Mouse (Mus musculus) cerebellum, adult 2 months (tissue): ENCODE measurements around the gene Fam214b.

Experiments
- CTCF ChIP-seq: fragments of 200-500 bp; IDR thresholded peaks from 2 replicates; pipeline ENCODE4 v1.5.1; 2011; ENCODE audit warnings: low read depth, mild to moderate bottlenecking, control low read depth, low read length, moderate library complexity, borderline replicate concordance; ENCODE audit not compliant: insufficient read depth
- POLR2A ChIP-seq: fragments of 200-500 bp; IDR thresholded peaks from 2 replicates; pipeline ENCODE4 v1.6.1; 2011; ENCODE audit warnings: low read length, control low read depth, borderline replicate concordance; ENCODE audit not compliant: insufficient read depth

DNA sequence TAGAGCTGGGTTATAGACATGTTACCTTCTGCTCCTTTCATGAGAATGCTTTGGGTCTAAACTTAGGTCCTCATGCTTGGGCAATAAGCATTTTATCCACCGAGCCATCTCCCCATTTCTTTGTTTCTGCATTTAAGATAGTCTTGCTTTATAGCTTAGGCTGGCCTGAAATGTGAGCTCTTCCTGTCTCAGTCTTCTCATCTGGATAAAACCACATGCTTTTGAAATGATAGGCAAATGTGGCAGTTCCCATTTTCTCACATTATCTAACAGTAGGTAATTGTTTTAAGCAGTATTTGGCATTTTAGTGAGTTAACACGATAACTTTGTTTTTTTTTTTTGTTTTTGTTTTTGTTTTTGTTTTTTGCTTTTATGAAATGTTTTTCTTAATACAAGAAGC is 43.9 kb upstream of the Fam214b start:
- no peak for TF ChIP-seq POLR2A
- TF ChIP-seq CTCF, result no peak
